Mouse (Mus musculus): ENCODE data around the gene Phyh. TPM values are rescaled to one million over a fixed set of nuclear protein-coding genes. Genes with fewer than 3 reads are reported as not detected.
"Not testable (repeated sequence)": the region's sequence is repeated elsewhere in the genome, so short reads cannot be mapped to it uniquely, and the experiment has no call there.

Phyh gene
- polyA plus RNA-seq, 1 experiment: 403 TPM

DNA sequence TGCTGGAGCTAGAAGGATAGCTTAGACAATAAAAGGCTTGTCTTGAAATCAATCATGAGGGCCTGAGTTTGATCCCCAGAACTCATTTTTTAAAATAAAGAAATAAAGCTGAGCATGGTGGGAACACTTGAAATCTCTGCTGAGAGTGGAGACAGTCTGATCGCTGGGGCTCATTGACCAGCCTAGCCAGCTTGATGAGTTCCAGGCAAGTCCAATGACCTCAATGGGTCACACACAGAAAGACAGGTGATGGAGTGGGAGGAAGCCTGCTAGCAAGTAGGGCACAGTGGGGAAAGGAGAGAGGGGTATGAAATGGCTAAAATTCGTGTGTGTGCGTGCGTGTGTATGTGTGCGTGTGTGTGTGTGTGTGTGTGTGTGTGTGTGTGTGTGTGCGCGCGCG is 15.7 kb downstream of the Phyh start:
- Histone ChIP-seq H3K27me3 (replicated peaks; ENCODE audit: control insufficient read depth, insufficient read depth, low read length) (no peaks in the 10 kb centered on the region), H3K4me1 (ENCODE audit: control insufficient read depth, insufficient read depth, low read length) (no peaks in the 10 kb centered on the region), H3K36me3 (ENCODE audit: control insufficient read depth, insufficient read depth, low read length) (peaks cover 31% of the 10 kb centered on the region), H3K27ac (ENCODE audit: insufficient read depth, low read depth, low read length) (no peak overlapping the region), H3K4me3 (ENCODE audit: insufficient read depth, low read depth, low read length) (no peak overlapping the region)
- TF ChIP-seq POLR2A (IDR thresholded peaks at IDR 0.05; ENCODE audit: low read depth, low read length) (no peak), CTCF (conservative IDR thresholded peaks at IDR 0.05; ENCODE audit: insufficient read depth, insufficient read length, low read depth, low read length) (no peak)
- DNase-seq: no peak
- WGBS: 92% methylated on average over 9 of the region's 9 CpGs

DNA sequence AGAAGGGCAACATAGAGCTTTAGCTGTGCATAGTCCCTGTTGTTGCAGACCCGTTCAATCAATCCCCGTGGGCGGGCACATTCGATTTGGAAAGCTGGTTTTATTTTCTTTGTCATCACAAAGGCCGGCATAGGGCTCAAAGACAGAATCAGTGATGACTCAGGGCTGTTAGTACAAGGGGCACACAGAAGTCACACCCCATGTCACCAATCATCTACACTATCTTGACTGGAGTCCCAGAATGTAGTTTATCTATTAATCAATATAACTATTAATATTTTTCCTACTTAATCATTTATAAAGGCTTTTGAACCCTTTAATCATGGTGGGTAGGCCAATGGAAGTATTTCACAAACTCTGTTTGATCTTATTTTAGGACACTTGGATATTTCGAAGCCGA is 19.1 kb downstream of the Phyh start:
- no peak for TF ChIP-seq CTCF (conservative IDR thresholded peaks at IDR 0.05; ENCODE audit: insufficient read depth, insufficient read length, low read depth, low read length)
- no peak for TF ChIP-seq POLR2A (IDR thresholded peaks at IDR 0.05; ENCODE audit: low read depth, low read length)
- Histone ChIP-seq H3K36me3 (ENCODE audit: control insufficient read depth, insufficient read depth, low read length) (peaks cover 19% of the 10 kb centered on the region), H3K27me3 (replicated peaks; ENCODE audit: control insufficient read depth, insufficient read depth, low read length) (no peaks in the 10 kb centered on the region), H3K4me3 (ENCODE audit: insufficient read depth, low read depth, low read length) (no peak overlapping the region), H3K4me1 (ENCODE audit: control insufficient read depth, insufficient read depth, low read length) (no peaks in the 10 kb centered on the region), H3K27ac (ENCODE audit: insufficient read depth, low read depth, low read length) (no peak overlapping the region)
- no peak for DNase-seq
- 90% methylated on average over 7 of the region's 7 CpGs for WGBS

DNA sequence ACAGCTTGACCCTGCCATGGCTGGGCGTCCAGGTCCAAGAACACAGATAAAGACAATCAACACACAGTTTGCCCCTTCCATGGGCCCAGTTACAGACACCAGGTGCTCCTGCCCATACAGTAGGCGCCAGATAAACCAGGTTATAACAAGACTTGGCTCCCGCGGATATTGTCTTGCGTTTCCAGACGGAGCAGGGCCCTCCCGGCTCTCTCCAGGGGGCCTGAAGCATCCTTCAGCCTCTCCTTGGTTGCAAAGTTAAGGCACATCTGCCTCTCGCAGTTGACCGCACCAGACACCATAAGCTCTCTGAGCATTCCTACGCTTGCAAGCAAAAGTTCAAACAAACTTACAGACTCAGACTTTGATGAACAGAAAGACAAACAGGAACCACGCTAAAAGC is 22.0 kb downstream of the Phyh start:
- no peak overlapping the region for H3K4me3 ChIP-seq (ENCODE audit: insufficient read depth, low read depth, low read length)
- TF ChIP-seq CTCF (conservative IDR thresholded peaks at IDR 0.05; ENCODE audit: insufficient read depth, insufficient read length, low read depth, low read length) (no peak), POLR2A (IDR thresholded peaks at IDR 0.05; ENCODE audit: low read depth, low read length) (no peak)
- H3K27me3 ChIP-seq (replicated peaks; ENCODE audit: control insufficient read depth, insufficient read depth, low read length): no peaks in the 10 kb centered on the region
- DNase-seq: no peak
- peaks cover 15% of the 10 kb centered on the region for H3K36me3 ChIP-seq (ENCODE audit: control insufficient read depth, insufficient read depth, low read length)
- H3K27ac ChIP-seq (ENCODE audit: insufficient read depth, low read depth, low read length): no peak overlapping the region
- 87% methylated on average over 11 of the region's 11 CpGs for WGBS
- no peaks in the 10 kb centered on the region for H3K4me1 ChIP-seq (ENCODE audit: control insufficient read depth, insufficient read depth, low read length)

DNA sequence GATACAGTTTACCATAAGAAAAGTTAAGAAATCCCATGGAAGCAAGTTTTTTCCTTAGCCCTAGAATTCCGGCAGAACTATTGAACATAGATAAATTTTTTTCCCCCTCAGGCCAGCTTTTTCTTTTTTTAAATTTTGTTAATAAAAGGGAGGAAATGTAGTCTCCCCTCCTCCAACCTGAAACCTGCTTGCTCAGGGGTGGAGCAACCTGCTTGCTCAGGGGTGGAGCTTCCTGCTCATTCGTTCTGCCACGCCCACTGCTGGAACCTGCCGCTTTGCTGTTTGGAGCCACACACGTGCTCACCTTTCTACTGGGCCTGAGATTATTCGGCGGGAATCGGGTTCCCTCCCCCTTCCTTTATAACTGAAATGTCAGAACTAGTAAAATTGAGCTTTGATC is 30.9 kb downstream of the Phyh start:
- H3K4me3 ChIP-seq (ENCODE audit: insufficient read depth, low read depth, low read length); H3K36me3 ChIP-seq (ENCODE audit: control insufficient read depth, insufficient read depth, low read length); H3K4me1 ChIP-seq (ENCODE audit: control insufficient read depth, insufficient read depth, low read length); H3K27ac ChIP-seq (ENCODE audit: insufficient read depth, low read depth, low read length); H3K27me3 ChIP-seq (replicated peaks; ENCODE audit: control insufficient read depth, insufficient read depth, low read length): not testable (repeated sequence)
- WGBS: 75% methylated on average over 5 of the region's 8 CpGs
- DNase-seq: peak; percentile 27

DNA sequence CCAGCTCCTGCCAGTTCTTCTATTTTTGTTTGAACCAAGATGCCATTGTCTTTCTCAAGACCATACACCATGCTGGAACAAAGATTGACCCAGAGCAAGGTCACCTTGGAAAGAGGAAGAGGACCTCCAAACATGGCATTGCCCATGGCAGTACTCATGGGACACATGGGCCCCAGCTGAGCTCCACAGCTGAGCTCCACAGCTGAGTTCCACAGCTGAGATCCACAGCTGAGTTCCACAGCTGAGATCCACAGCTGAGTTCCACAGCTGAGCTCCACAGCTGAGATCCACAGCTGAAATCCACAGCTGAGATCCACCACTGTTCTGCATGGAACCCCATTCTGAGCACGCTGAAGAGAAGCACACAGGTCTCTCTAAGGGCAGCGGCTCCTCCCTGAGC is 32.2 kb downstream of the Phyh start:
- H3K36me3 ChIP-seq (ENCODE audit: control insufficient read depth, insufficient read depth, low read length): no peaks in the 10 kb centered on the region
- no peak for DNase-seq

DNA sequence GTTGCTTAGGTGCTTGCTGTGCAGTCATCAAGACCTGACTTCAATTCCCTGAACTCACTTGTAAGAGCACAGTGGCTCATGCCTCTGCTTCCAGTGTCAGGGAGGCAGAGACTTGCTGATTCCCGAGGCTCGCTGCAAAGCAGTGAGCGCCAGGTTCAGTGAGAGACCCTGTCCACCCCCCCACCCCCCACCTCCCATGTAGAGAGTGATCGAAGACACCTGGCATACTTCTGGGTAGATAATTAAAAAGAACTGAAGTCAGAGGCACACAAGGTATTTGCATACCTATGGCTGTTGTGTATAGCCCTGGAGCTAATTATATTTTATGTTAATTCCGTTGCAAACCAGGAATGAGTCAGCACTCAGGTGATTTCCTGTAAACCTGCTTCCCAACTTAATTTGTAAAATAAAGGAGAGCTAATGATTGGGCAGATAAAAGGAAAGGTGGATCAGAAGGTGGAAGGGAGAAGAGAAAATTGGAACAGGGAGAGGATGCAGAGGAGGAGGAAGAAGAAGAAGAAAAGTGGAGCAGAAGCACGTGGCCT is 35.5 kb downstream of the Phyh start:
- WGBS: 58% methylated on average over 6 of the region's 6 CpGs
- TF ChIP-seq POLR2A (IDR thresholded peaks at IDR 0.05; ENCODE audit: low read depth, low read length) (no peak), CTCF (conservative IDR thresholded peaks at IDR 0.05; ENCODE audit: insufficient read depth, insufficient read length, low read depth, low read length) (no peak)

More for the DNA sequence above, 32.2 kb downstream of the Phyh start:
- no peaks in the 10 kb centered on the region for H3K27me3 ChIP-seq (replicated peaks; ENCODE audit: control insufficient read depth, insufficient read depth, low read length)
- TF ChIP-seq CTCF (conservative IDR thresholded peaks at IDR 0.05; ENCODE audit: insufficient read depth, insufficient read length, low read depth, low read length) (no peak), POLR2A (IDR thresholded peaks at IDR 0.05; ENCODE audit: low read depth, low read length) (no peak)
- WGBS: 96% methylated on average over 2 of the region's 2 CpGs
- H3K4me3 ChIP-seq (ENCODE audit: insufficient read depth, low read depth, low read length): no peak overlapping the region
- H3K27ac ChIP-seq (ENCODE audit: insufficient read depth, low read depth, low read length): no peak overlapping the region
- H3K4me1 ChIP-seq (ENCODE audit: control insufficient read depth, insufficient read depth, low read length): no peaks in the 10 kb centered on the region

DNA sequence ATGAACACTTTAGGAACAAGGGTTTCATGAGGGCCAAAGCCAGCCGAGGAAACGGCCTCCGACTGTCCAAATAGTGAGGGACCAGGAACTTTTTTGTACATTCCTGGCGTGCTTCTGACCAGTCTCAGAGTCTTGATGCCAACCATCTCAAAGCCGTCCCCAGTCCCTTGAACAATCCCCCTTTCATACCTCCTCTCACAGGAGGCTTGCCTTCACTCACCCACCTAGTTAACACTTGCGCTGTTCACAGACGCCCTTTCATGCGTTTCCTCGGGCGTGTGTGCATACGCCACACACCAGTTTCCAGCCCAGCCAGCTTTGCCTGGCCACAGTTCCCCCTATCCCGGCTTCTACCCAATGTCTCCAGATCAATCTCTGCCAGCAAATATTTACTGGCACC is 39.2 kb downstream of the Phyh start:
- H3K27ac ChIP-seq (ENCODE audit: insufficient read depth, low read depth, low read length): no peak overlapping the region
- no peaks in the 10 kb centered on the region for H3K36me3 ChIP-seq (ENCODE audit: control insufficient read depth, insufficient read depth, low read length)
- no peak for DNase-seq
- no peak overlapping the region for H3K4me3 ChIP-seq (ENCODE audit: insufficient read depth, low read depth, low read length)
- TF ChIP-seq CTCF (conservative IDR thresholded peaks at IDR 0.05; ENCODE audit: insufficient read depth, insufficient read length, low read depth, low read length) (no peak), POLR2A (IDR thresholded peaks at IDR 0.05; ENCODE audit: low read depth, low read length) (no peak)
- no peaks in the 10 kb centered on the region for H3K27me3 ChIP-seq (replicated peaks; ENCODE audit: control insufficient read depth, insufficient read depth, low read length)
- H3K4me1 ChIP-seq (ENCODE audit: control insufficient read depth, insufficient read depth, low read length): no peaks in the 10 kb centered on the region
- WGBS: 85% methylated on average over 12 of the region's 12 CpGs

More for the DNA sequence above, 35.5 kb downstream of the Phyh start:
- H3K27me3 ChIP-seq (replicated peaks; ENCODE audit: control insufficient read depth, insufficient read depth, low read length): no peaks in the 10 kb centered on the region
- DNase-seq: no peak
- no peaks in the 10 kb centered on the region for H3K4me1 ChIP-seq (ENCODE audit: control insufficient read depth, insufficient read depth, low read length)
- no peak overlapping the region for H3K4me3 ChIP-seq (ENCODE audit: insufficient read depth, low read depth, low read length)
- H3K36me3 ChIP-seq (ENCODE audit: control insufficient read depth, insufficient read depth, low read length): no peaks in the 10 kb centered on the region
- H3K27ac ChIP-seq (ENCODE audit: insufficient read depth, low read depth, low read length): no peak overlapping the region

DNA sequence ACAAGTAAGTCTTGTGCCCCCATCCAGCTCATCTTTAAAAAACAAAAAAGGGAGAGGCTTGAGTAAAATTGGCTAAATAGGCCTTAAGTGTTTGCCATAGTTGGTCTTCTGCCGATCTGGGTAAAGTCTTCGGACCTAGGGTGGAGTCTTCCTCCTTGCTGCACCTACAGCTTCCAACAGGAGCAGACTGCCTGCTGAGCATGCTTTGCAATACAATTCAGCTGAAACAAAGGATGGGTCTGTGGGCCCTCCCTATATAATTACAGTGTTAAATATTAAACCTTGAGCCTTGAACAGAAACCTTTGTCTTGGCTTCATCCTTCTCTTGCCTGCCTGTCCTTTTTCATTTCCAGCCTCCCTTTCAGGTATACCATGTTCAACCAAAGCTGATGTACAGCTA is 49.0 kb downstream of the Phyh start:
- Histone ChIP-seq H3K27me3 (replicated peaks; ENCODE audit: control insufficient read depth, insufficient read depth, low read length) (no peaks in the 10 kb centered on the region), H3K27ac (ENCODE audit: insufficient read depth, low read depth, low read length) (no peak overlapping the region), H3K4me1 (ENCODE audit: control insufficient read depth, insufficient read depth, low read length) (no peaks in the 10 kb centered on the region), H3K4me3 (ENCODE audit: insufficient read depth, low read depth, low read length) (no peak overlapping the region), H3K36me3 (ENCODE audit: control insufficient read depth, insufficient read depth, low read length) (no peaks in the 10 kb centered on the region)
- no peak for DNase-seq
- 97% methylated on average over 2 of the region's 2 CpGs for WGBS
- TF ChIP-seq CTCF (conservative IDR thresholded peaks at IDR 0.05; ENCODE audit: insufficient read depth, insufficient read length, low read depth, low read length) (no peak), POLR2A (IDR thresholded peaks at IDR 0.05; ENCODE audit: low read depth, low read length) (no peak)

Data from kidney, adult 2 months (tissue).